Mouse (Mus musculus): ENCODE measurements around the gene Comt.
A peak's percentile ranks its signal among the peaks of the same experiment; 100 is the strongest.

Gene Comt

GRCm38 (mm10) chr16:18426802-18427280, at the start of gene Comt:
Comt (minus strand) TSS chr16:18426852.
- no peak for DNase-seq

DNA sequence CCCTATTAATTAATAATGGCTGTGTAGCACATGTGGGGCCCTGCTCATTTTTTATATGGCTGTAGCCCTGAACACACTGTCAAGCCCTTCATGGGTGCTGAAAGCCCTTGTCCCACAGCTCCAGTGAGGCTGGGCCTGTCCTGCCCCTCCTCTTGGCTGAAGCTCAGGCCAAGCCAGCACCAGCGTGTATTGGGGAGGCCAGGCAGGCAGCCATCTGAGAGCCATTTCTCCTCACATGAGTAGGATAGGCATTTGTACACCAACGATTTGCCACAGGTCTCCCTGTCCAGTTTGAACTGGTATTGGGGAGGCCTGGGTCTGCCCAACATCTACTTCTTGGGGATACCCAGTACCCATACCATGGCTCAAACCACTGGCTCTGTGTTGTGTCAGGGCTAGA, 47.4 kb upstream of the Comt start:
- DNase-seq = peak in 1 of 2 experiments; percentile 5

- peak in 1 of 2 experiments; percentile 23 for DNase-seq
Observed at GRCm38 (mm10) chr16:18472976-18473375, 46.3 kb upstream of the Comt start.

DNA sequence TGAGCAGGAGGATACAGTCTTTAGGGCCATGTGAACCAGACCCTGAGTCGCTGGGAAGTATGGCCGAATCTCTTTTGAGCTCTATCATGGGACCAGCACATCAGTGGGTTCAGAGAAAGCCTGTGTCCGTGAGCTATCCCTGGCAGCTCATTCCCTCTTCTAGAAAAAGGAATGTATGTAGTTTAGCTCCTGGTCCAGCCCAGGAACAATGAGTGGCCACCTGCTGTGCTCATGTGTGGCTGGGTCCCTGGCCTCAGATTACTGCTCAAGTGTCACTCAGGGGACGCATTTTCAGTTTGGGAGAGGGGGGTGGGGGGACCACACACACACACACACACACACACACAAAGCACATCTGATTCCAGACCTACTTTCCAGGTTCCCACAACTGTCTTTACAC, 45.8 kb upstream of the Comt start:
- peak in 1 of 2 experiments; percentile 1 for DNase-seq

GRCm38 (mm10) chr16:18471976-18472375, 45.3 kb upstream of the Comt start:
- no peak for DNase-seq

GRCm38 (mm10) chr16:18471381-18471955, 44.8 kb upstream of the Comt start:
- no peak for DNase-seq

DNA sequence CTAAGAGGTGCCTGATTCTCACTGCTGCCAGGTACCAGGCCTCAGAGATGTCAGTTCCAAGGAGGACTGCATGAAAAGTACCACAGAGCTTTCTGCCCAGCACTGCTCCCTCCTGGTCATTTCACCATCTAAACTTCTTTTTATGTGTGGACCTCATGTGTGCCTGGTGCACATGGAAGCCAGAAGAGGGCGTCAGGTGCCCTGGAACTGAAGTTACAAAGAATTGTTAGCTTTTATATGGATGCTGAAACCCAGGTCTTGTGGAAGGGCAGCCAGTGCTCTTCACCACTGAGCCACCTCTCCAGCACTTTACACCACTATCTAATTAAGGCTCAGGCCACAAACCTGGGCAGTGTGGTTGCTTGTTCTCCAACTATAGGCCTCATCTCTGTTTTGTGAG, 44.2 kb upstream of the Comt start:
- DNase-seq = no peak

DNA sequence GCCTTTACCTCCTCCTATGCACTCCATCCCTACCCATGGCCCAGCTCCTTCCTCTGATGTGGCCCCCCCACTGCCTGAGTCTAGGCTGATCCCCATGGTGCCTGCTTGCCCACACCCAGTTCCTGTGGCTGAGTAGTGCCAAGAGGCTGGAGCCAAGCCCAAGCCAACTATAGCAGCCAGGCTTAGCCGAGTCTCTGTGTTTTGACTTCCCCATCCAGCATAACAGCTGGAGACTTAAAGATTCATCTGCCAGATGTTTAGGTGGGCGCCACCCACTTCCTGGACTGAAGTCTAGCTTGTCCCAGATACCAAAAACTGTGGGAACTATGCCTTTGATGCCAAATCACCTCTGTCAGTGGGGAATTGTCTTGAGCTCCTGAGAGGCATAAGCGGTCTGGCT, 37.6 kb upstream of the Comt start:
- DNase-seq = no peak

DNA sequence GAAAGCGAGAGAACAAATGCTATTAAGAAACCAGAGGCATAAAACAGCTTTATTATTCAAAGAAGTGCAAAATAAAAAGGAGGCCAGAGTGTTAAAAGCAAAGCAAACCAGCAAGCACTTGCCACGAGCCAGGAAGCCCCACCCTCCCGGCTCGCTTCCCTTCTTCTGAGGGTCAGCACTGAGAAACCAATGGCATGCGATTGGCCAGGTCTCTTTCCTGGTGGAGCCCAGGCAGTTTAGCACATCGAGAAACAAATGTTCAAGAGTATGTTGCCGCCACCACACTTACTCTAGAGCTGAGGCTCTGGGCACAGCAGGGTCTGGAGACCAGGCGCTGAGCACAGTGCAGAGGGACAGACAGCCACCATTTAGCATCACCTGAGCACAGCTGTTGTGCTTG, 35.9 kb upstream of the Comt start:
- peak; percentile 41 to 51 for DNase-seq

DNA sequence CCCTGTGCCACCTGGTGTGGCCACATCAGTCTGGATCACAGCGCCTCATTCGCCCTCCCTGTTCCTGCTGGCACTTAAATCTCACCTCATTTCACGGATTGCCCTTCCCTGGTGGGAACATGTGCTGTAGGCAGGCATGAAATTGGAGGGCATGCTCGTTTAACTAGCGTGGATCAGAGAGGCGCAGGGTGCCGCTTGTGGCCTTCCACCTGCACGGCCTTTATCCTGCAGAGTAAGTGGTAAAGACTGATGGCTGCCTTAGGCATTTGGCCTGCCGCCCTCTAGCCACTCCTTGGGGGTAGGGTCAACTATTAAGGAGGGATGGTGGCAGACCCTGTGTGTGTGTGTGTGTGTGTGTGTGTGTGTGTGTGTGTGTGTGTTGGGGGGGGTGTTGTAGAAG, 35.4 kb upstream of the Comt start:
- DNase-seq = peak in 1 of 2 experiments; percentile 42

DNA sequence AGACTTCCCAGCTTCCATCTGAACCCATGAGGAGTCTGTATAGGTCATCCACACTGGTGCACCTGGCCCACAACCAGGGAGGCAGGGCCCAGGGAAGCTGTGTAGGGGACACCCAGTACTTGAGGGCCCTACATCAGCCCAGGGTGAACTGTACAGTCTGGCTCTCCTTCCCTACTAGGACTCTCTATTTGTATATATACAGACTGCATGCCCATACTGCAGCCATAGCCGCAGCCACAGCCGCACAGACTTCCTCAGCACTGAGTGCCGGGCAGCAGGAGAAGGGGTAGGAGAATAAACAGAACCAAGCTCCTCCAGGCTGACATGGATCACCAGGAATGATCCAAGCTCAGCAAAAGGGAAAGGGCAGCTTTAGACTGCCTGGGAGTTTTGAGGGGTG, 34.2 kb upstream of the Comt start:
- DNase-seq = peak in 1 of 2 experiments; percentile 25

DNA sequence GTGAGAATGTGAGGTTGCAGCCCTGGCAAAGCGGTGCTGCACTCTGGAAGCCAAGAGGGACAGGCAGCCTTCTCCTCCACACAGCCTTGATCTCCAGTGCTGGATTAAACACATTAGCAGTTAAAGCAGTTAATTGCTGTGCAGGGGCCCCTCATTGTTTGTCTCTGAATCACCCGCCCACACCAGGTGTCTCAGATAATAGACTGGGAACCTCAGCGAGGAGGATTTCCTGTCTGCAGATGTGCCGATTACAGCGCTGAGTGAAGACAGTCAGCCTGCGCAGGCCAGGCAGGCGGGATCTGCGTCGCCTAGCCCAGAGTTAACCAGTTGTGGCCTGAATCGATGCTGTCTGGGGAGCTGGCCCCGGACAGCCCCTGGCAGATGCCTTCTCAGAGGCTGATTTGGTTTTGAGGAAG, 33.3 kb upstream of the Comt start:
- peak; percentile 79 to 85 for DNase-seq

- peak; percentile 64 to 71 for DNase-seq
Observed at GRCm38 (mm10) chr16:18459335-18459954, 32.8 kb upstream of the Comt start.

- no peak for DNase-seq
Observed at GRCm38 (mm10) chr16:18458661-18459060, 32.0 kb upstream of the Comt start.

DNA sequence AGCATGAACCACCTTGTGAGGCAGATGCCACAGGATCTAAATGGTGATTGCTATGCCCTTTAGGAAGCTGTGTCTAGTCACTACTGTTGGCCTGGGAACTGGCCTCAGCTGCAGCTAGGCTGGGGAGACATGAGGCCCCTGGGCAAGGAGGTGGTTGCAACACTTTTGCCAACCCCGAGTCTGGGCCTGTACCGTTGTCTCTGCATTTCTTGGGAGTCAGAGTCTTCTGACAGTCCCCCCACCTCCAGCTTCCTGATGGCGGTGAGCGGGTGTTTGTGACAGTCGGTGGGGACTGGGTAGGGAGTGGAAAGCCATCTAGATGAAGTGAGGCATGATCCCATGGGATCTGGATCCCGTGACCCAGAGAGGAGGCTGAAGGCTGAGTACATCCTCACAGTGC, 28.8 kb upstream of the Comt start:
- DNase-seq = no peak

DNA sequence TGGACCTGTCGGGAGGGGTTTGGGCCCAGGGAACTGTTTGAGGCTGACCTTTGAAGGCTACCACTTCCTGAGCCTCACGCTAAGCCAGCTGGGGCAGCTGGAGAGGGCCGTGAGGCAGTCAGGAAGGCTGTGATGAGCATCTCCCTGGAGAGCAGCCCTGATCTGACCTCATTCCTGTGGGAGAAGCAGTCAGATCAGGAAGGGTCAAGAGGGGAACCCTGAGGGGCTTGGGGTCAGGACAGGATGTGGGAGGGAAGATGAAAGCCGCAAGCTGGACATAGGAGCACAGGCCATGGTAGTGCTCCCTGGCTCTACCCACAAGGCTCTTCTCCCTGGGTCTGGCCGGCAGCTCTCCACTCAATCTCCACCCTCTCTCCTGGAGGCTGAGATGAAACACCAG, 27.2 kb upstream of the Comt start:
- no peak for DNase-seq

DNA sequence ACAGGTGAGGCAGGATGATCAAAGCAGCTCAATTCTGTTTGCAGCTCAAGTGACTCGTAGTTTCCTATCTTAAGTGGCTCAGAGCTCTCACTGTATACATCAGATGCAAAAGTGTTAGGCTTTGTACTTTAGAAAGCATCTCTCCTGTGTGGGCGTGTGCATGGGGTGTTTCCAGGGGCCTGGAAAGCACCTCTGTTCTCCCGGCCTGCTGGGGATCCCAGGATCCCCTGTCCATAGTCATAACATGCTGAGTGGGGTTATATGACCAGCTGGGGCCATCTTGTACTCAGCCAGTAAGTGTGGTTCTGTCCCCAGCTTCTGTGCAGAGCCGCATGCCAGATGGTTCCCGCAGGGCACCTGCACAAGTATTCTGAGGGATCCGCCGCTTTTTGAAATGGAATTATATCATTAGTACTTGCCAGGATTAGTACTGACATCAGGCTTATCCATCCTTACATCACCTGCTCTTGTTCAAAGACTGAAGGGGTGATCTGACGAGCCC, 25.8 kb upstream of the Comt start:
- no peak for DNase-seq

DNA sequence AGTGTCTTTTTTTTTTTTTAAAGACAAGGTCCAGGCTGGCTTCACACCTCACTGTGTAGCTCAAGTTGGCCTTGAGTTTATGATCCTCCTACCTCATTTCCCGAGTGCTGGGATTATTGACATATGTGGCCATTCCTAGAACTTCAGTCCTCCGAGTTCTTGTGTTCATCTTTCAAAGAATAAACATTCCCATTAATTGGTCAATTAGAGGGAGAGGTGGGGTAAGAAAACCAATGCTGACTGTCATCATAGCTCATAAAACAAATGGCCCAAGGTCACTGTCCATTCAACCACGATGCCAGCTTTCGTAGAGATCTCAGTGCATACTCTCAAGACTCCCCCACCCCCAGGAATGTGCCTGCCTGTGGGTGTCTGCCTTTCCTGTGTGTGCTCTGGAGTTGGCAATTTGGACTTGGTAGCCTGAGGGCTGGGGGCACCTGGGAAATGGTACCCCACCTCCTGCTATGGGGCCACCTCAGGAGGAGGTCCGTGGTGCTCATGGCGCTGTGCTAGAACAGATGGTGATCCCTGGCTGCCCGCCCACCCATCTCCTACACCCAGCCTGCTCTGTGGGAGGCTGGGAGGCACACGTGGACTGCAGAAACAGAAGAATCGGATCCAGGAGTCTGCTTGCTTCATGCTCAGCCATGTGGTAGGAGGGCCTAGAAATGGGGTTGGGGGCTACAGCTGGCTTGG, 25.0 kb upstream of the Comt start:
- no peak for DNase-seq

DNA sequence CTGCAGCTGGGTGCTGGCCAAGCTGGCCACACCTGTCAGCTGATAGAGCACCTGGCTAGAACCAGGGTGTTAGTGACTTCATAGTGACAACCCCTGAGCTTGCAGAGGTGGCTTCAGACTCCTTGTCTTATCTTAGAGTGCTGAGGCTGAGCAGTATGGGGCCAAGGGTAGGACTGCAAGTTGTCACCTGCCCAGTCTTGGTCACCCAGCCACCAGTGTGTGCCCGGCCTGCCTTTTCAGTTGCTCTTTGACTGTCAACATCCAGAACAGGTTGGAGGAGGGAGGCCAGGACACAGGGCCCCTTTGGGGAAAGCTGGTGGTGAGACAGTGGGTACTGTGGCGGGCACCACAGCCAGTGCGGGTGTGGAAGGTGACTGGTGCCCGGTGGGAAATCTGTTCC, 22.4 kb upstream of the Comt start:
- no peak for DNase-seq

DNA sequence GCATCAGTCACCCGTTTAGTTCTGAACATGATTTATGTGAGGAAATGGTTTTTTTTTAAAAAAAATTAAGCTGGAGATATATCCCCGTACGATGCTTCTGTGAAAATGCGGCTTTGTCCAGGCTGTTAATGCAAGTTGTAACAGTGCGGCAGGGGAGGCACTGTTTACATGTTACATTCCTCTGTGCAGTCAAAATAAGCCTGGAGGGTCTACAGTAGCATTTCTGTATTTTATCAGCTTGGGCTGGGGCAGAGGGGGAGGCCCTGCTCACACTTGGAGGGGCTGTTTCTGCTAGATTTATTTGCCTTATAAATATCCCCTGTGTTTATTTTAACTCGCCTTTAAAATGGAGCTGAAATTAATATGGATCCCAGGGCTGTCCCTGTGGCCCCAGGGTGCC, 21.5 kb upstream of the Comt start:
- no peak for DNase-seq

GRCm38 (mm10) chr16:18447243-18447642, 20.6 kb upstream of the Comt start:
- no peak for DNase-seq

GRCm38 (mm10) chr16:18443385-18443841, 16.8 kb upstream of the Comt start:
- peak; percentile 90 to 97 for DNase-seq

DNA sequence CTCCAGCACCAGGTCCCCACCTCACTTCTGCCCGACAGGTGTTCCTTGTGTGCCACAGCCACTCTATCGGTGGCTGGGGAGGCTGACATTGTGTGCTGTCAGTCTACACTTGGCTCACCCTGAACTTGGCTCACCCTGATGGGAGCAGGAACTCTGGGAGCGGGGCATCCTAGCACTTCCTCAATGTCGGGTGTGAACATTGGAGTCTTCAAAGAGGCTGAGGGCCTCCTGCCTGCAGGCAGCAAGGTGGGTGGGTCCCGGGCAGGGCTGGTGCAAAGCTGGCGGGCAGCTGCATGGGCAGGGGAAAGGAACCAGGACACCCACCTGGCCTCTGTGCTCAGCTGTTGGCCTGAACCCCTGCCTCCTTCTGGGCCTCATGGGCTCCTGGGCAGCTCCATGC, 9.5 kb upstream of the Comt start:
- no peak for DNase-seq
